Mouse (Mus musculus) kidney, embryonic 14.5 days (tissue): Measurements from ENCODE around the gene Gp5. TPM values are rescaled to one million over a fixed set of nuclear protein-coding genes. Genes with fewer than 3 reads are reported as not detected.

Source experiments
- ATAC-seq: fragments of 200-750 bp; cut with Nextera tagmentation; 2 replicates; pipeline ENCODE4 v1.8.0; 2017; ENCODE audit warnings: moderate number of reproducible peaks, mild to moderate bottlenecking, moderate TSS enrichment, moderate library complexity; ENCODE audit not compliant: low FRiP score, low TSS enrichment
- H3K27ac ChIP-seq: fragments of 300-500 bp; sonication (generic); 2 replicates; pipeline ENCODE4 v1.5.1; 2014; ENCODE audit warnings: low read depth, mild to moderate bottlenecking, low read length, moderate library complexity, mixed read lengths
- H3K27me3 ChIP-seq: fragments of 300-500 bp; sonication (generic); 2 replicates; pipeline ENCODE4 v1.6.1; 2014; ENCODE audit warnings: mild to moderate bottlenecking, low read length; ENCODE audit not compliant: control insufficient read depth, insufficient read depth
- H3K36me3 ChIP-seq: fragments of 300-500 bp; sonication (generic); 2 replicates; pipeline ENCODE4 v1.6.1; 2014; ENCODE audit warnings: low read length, mixed read lengths; ENCODE audit not compliant: control insufficient read depth, insufficient read depth
- H3K4me1 ChIP-seq: fragments of 300-500 bp; sonication (generic); 2 replicates; pipeline ENCODE4 v1.6.1; 2014; ENCODE audit warnings: low read length, mixed read lengths; ENCODE audit not compliant: control insufficient read depth, insufficient read depth
- H3K4me2 ChIP-seq: fragments of 300-500 bp; sonication (generic); replicated peaks from 2 replicates; pipeline ENCODE4 v1.6.1; 2014; ENCODE audit warnings: low read depth, mild to moderate bottlenecking, low read length
- H3K4me3 ChIP-seq: fragments of 300-500 bp; sonication (generic); 2 replicates; pipeline ENCODE4 v1.5.1; 2014; ENCODE audit warnings: mild to moderate bottlenecking, low read length
- H3K9ac ChIP-seq: fragments of 300-500 bp; sonication (generic); 2 replicates; pipeline ENCODE4 v1.6.1; 2014; ENCODE audit warnings: low read depth, mild to moderate bottlenecking, low read length, moderate library complexity
- H3K9me3 ChIP-seq: fragments of 300-500 bp; sonication (generic); 2 replicates; pipeline ENCODE4 v1.6.1; 2016; ENCODE audit warnings: low read length; ENCODE audit not compliant: control insufficient read depth
- WGBS: fragments of 180-500 bp; shearing (Covaris S2); extraction: QIAGEN DNeasy Blood & Tissue Kit; methylation state at CpG from one replicate; pipeline ENCODE4 v1.1.7; 2014; 5-methylcytosine and 5-hydroxymethylcytosine counted together
- polyA plus RNA-seq: library from polyadenylated mRNA; unstranded; fragments of >200 nt; fragmentation: Nextera tagmentation; extraction: Ambion mirVana; gene quantifications from 2 replicates; pipeline ENCODE4 v1.2.1, GENCODE M21; 2014

Gp5 gene
- polyA plus RNA-seq, 1 experiment from 2014 or later = 0.55 TPM

- WGBS = 88% methylated on average over 4 of the region's 4 CpGs
- Histone ChIP-seq H3K4me3 (no peak overlapping the region), H3K27me3 (peaks cover 49% of the 10 kb centered on the region), H3K9ac (no peak overlapping the region), H3K4me2 (no peak overlapping the region), H3K27ac (no peak overlapping the region), H3K4me1 (peaks cover 8% of the 10 kb centered on the region; the same call in 1 of the 2 replicates), H3K9me3 (no peaks in the 10 kb centered on the region; the same call in 1 of the 2 replicates), H3K36me3 (no peaks in the 10 kb centered on the region)
- no peak for ATAC-seq
Observed at GRCm38 (mm10) chr16:30306102-30306501, 4.5 kb downstream of the Gp5 start.

GRCm38 (mm10) chr16:30304236-30304635 lies 6.3 kb downstream of the Gp5 start:
- Histone ChIP-seq H3K4me3 (no peak overlapping the region), H3K27ac (no peak overlapping the region), H3K36me3 (no peaks in the 10 kb centered on the region), H3K9ac (no peak overlapping the region), H3K4me2 (no peak overlapping the region), H3K27me3 (peaks cover 32% of the 10 kb centered on the region), H3K4me1 (peaks cover 8% of the 10 kb centered on the region; the same call in 1 of the 2 replicates), H3K9me3 (no peaks in the 10 kb centered on the region; the same call in 1 of the 2 replicates)
- no peak for ATAC-seq
- 32% methylated on average over 5 of the region's 5 CpGs for WGBS

- no peak overlapping the region for H3K4me2 ChIP-seq
- H3K36me3 ChIP-seq = no peaks in the 10 kb centered on the region
- H3K27me3 ChIP-seq = peaks cover 26% of the 10 kb centered on the region
- no peak overlapping the region for H3K9ac ChIP-seq
- peaks cover 4% of the 10 kb centered on the region; the same call in 1 of the 2 replicates for H3K4me1 ChIP-seq
- 63% methylated on average over 2 of the region's 2 CpGs for WGBS
- H3K27ac ChIP-seq = no peak overlapping the region
- no peak for ATAC-seq
- no peak overlapping the region for H3K4me3 ChIP-seq
- no peaks in the 10 kb centered on the region for H3K9me3 ChIP-seq
Observed at GRCm38 (mm10) chr16:30303411-30303810, 7.2 kb downstream of the Gp5 start.

- H3K9ac ChIP-seq = no peak overlapping the region
- WGBS = 83% methylated on average over 6 of the region's 6 CpGs
- no peak overlapping the region for H3K4me3 ChIP-seq
- no peak overlapping the region for H3K4me2 ChIP-seq
- H3K27ac ChIP-seq = no peak overlapping the region
- ATAC-seq = no peak
- no peaks in the 10 kb centered on the region for H3K36me3 ChIP-seq
- no peaks in the 10 kb centered on the region for H3K9me3 ChIP-seq
- H3K4me1 ChIP-seq = no peaks in the 10 kb centered on the region
- peaks cover 20% of the 10 kb centered on the region; the same call in 1 of the 2 replicates for H3K27me3 ChIP-seq
Observed at GRCm38 (mm10) chr16:30302686-30303085, 7.9 kb downstream of the Gp5 start.

- H3K4me1 ChIP-seq = no peaks in the 10 kb centered on the region
- H3K4me2 ChIP-seq = no peak overlapping the region
- 70% methylated on average over 10 of the region's 10 CpGs for WGBS
- H3K4me3 ChIP-seq = no peak overlapping the region
- H3K36me3 ChIP-seq = no peaks in the 10 kb centered on the region
- no peak overlapping the region for H3K27ac ChIP-seq
- ATAC-seq = no peak
- H3K9ac ChIP-seq = no peak overlapping the region
- no peaks in the 10 kb centered on the region for H3K9me3 ChIP-seq
- H3K27me3 ChIP-seq = 0 out of 2 replicates have a peak, but pooled peaks cover 5% of the 10 kb centered on the region
Observed at GRCm38 (mm10) chr16:30299711-30300277, 10.8 kb downstream of the Gp5 start.

GRCm38 (mm10) chr16:30297450-30297849 lies 13.1 kb downstream of the Gp5 start:
- Histone ChIP-seq H3K27me3 (0 out of 2 replicates have a peak, but pooled peaks cover 3% of the 10 kb centered on the region), H3K36me3 (no peaks in the 10 kb centered on the region), H3K9ac (no peak overlapping the region), H3K4me1 (no peaks in the 10 kb centered on the region), H3K4me2 (no peak overlapping the region), H3K4me3 (no peak overlapping the region), H3K9me3 (no peaks in the 10 kb centered on the region), H3K27ac (no peak overlapping the region)
- WGBS = 88% methylated on average over 7 of the region's 7 CpGs
- no peak for ATAC-seq

GRCm38 (mm10) chr16:30296601-30297275 lies 13.8 kb downstream of the Gp5 start:
- Histone ChIP-seq H3K4me1 (no peaks in the 10 kb centered on the region), H3K36me3 (no peaks in the 10 kb centered on the region), H3K4me3 (no peak overlapping the region), H3K27ac (no peak overlapping the region), H3K9ac (no peak overlapping the region), H3K27me3 (0 out of 2 replicates have a peak, but pooled peaks cover 3% of the 10 kb centered on the region), H3K4me2 (no peak overlapping the region), H3K9me3 (no peaks in the 10 kb centered on the region)
- no peak for ATAC-seq
- 92% methylated on average over 11 of the region's 11 CpGs for WGBS

- ATAC-seq = no peak
- Histone ChIP-seq H3K27me3 (0 out of 2 replicates have a peak, but pooled peaks cover 3% of the 10 kb centered on the region), H3K36me3 (no peaks in the 10 kb centered on the region), H3K27ac (no peak overlapping the region), H3K4me3 (no peak overlapping the region), H3K9me3 (no peaks in the 10 kb centered on the region), H3K4me2 (no peak overlapping the region), H3K4me1 (peaks cover 6% of the 10 kb centered on the region; the same call in 1 of the 2 replicates), H3K9ac (no peak overlapping the region)
- 85% methylated on average over 7 of the region's 7 CpGs for WGBS
Observed at GRCm38 (mm10) chr16:30295106-30295505, 15.5 kb downstream of the Gp5 start.

- Histone ChIP-seq H3K4me2 (no peak overlapping the region), H3K4me3 (no peak overlapping the region), H3K9me3 (no peaks in the 10 kb centered on the region), H3K27ac (no peak overlapping the region), H3K36me3 (no peaks in the 10 kb centered on the region), H3K9ac (no peak overlapping the region), H3K4me1 (peaks cover 7% of the 10 kb centered on the region; the same call in 1 of the 2 replicates), H3K27me3 (no peaks in the 10 kb centered on the region; the same call in 1 of the 2 replicates)
- ATAC-seq = peak; percentile 74
- WGBS = 49% methylated on average over 6 of the region's 6 CpGs
Observed at GRCm38 (mm10) chr16:30290436-30290835, 20.1 kb downstream of the Gp5 start.
